Mouse (Mus musculus) limb, embryonic 15.5 days (tissue): Measurements from ENCODE around the gene Extl2. TPM values are rescaled to one million over a fixed set of nuclear protein-coding genes. Genes with fewer than 3 reads are reported as not detected.

Experiments
- ATAC-seq: fragments of 200-750 bp; cut with Nextera tagmentation; 2 replicates; pipeline ENCODE4 v1.8.0; 2017; ENCODE audit warnings: low read depth, moderate TSS enrichment; ENCODE audit not compliant: insufficient number of reproducible peaks, low FRiP score, low TSS enrichment
- H3K27ac ChIP-seq: fragments of 300-500 bp; sonication (generic); 2 replicates; pipeline ENCODE4 v1.5.1; 2015; ENCODE audit warnings: moderate library complexity, mild to moderate bottlenecking, inconsistent platforms
- H3K27me3 ChIP-seq: fragments of 300-500 bp; sonication (generic); 2 replicates; pipeline ENCODE4 v1.6.1; 2015; ENCODE audit warnings: inconsistent platforms
- H3K36me3 ChIP-seq: fragments of 300-500 bp; sonication (generic); 2 replicates; pipeline ENCODE4 v1.6.1; 2015; ENCODE audit warnings: inconsistent platforms
- H3K4me1 ChIP-seq: fragments of 300-500 bp; sonication (generic); 2 replicates; pipeline ENCODE4 v1.6.1; 2015; ENCODE audit warnings: inconsistent platforms
- H3K4me2 ChIP-seq: fragments of 300-500 bp; sonication (generic); 2 replicates; pipeline ENCODE4 v1.6.1; 2015; ENCODE audit warnings: mild to moderate bottlenecking, inconsistent platforms
- H3K4me3 ChIP-seq: fragments of 300-500 bp; sonication (generic); 2 replicates; pipeline ENCODE4 v1.5.1; 2015; ENCODE audit warnings: mild to moderate bottlenecking, inconsistent platforms
- H3K9ac ChIP-seq: fragments of 300-500 bp; sonication (generic); 2 replicates; pipeline ENCODE4 v1.6.1; 2015; ENCODE audit warnings: inconsistent platforms
- H3K9me3 ChIP-seq: fragments of 300-500 bp; sonication (generic); 2 replicates; pipeline ENCODE4 v1.6.1; 2016; ENCODE audit warnings: inconsistent platforms
- WGBS: fragments of 180-500 bp; shearing (Covaris S2); methylation state at CpG from one replicate; pipeline ENCODE4 v1.1.7; 2015; 5-methylcytosine and 5-hydroxymethylcytosine counted together
- microRNA-seq: library from miRNA; unstranded; fragments of <30 nt; microRNA quantifications from one replicate; pipeline ENCODE4, GENCODE M21; 2016
- polyA plus RNA-seq: library from polyadenylated mRNA; unstranded; fragments of >200 nt; fragmentation: Nextera tagmentation; extraction: Ambion mirVana; gene quantifications from 2 replicates; pipeline ENCODE4 v1.2.1, GENCODE M21; 2015

Extl2 gene
- polyA plus RNA-seq, 1 experiment from 2014 or later: 17.8 TPM

- Histone ChIP-seq H3K9me3 (no peaks in the 10 kb centered on the region), H3K9ac (no peak overlapping the region), H3K4me3 (no peak overlapping the region), H3K4me2 (no peak overlapping the region), H3K27ac (no peak overlapping the region), H3K4me1 (no peaks in the 10 kb centered on the region), H3K36me3 (no peaks in the 10 kb centered on the region), H3K27me3 (no peaks in the 10 kb centered on the region)
- 45% methylated on average over 5 of the region's 5 CpGs for WGBS
- ATAC-seq: no peak
Observed at GRCm38 (mm10) chr3:116047034-116047433, 39.8 kb downstream of the Extl2 start.

- H3K9me3 ChIP-seq: no peaks in the 10 kb centered on the region
- no peaks in the 10 kb centered on the region for H3K36me3 ChIP-seq
- no peak for ATAC-seq
- no peak overlapping the region for H3K27ac ChIP-seq
- WGBS: 72% methylated on average over 6 of the region's 6 CpGs
- no peaks in the 10 kb centered on the region for H3K4me1 ChIP-seq
- H3K27me3 ChIP-seq: no peaks in the 10 kb centered on the region
- H3K4me3 ChIP-seq: no peak overlapping the region
- H3K9ac ChIP-seq: no peak overlapping the region
- H3K4me2 ChIP-seq: no peak overlapping the region
Observed at GRCm38 (mm10) chr3:116057078-116057477, 49.8 kb downstream of the Extl2 start.

DNA sequence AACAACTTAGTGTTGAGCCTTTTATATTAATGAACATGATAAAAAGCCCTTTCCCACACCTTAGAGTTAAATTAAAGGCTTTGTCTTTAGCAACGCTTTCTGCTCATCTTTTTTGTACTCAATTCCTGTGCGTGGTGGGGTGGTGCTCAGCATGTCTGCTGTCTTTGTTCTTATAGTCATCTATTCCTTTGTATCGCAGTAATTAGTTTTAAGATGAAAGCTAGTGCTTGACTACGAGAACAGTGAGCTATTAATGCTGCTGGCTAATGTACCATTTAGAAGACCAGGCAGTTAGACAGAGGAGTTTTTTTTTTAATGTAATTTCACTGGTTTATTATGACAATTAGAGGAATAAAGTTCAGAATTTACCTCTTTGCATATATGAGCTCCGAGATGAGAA lies 53.1 kb downstream of the Extl2 start:
- no peak overlapping the region for H3K4me3 ChIP-seq
- no peak for ATAC-seq
- H3K4me1 ChIP-seq: no peaks in the 10 kb centered on the region
- H3K9ac ChIP-seq: no peak overlapping the region
- H3K9me3 ChIP-seq: no peaks in the 10 kb centered on the region
- 78% methylated on average over 5 of the region's 5 CpGs for WGBS
- H3K27ac ChIP-seq: no peak overlapping the region
- no peak overlapping the region for H3K4me2 ChIP-seq
- no peaks in the 10 kb centered on the region for H3K27me3 ChIP-seq
- no peaks in the 10 kb centered on the region for H3K36me3 ChIP-seq

DNA sequence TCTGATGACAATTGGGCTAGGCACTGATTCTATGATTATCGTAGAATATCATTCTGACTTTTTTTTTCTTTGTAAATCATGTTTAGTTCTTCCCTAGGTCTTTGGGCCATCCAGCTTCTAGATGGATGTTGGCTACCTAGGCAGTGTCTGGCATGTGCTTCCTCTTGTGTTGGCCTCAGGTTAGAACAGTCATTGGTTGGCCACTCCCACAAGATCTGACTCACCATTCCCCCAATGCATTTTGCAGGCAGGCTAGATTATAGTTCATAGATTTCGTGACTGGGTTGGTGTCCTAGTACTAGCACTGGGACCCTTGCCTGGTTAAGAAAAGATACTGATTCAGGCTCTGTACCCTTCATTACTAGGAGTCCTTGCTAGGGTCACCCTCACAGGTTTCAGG lies 54.9 kb downstream of the Extl2 start:
- WGBS: 87% methylated on average over 2 of the region's 2 CpGs

GRCm38 (mm10) chr3:116072584-116072983 lies 65.3 kb downstream of the Extl2 start:
- H3K9me3 ChIP-seq: no peaks in the 10 kb centered on the region
- no peak overlapping the region for H3K27ac ChIP-seq
- H3K9ac ChIP-seq: no peak overlapping the region
- no peaks in the 10 kb centered on the region for H3K27me3 ChIP-seq
- H3K36me3 ChIP-seq: no peaks in the 10 kb centered on the region
- H3K4me1 ChIP-seq: no peaks in the 10 kb centered on the region
- no peak overlapping the region for H3K4me2 ChIP-seq
- 82% methylated on average over 2 of the region's 2 CpGs for WGBS
- H3K4me3 ChIP-seq: no peak overlapping the region
- ATAC-seq: no peak

More for the DNA sequence above, 54.9 kb downstream of the Extl2 start:
- ATAC-seq: no peak
- Histone ChIP-seq H3K9me3 (no peaks in the 10 kb centered on the region), H3K36me3 (no peaks in the 10 kb centered on the region), H3K27me3 (no peaks in the 10 kb centered on the region), H3K27ac (no peak overlapping the region), H3K4me1 (no peaks in the 10 kb centered on the region), H3K4me3 (no peak overlapping the region), H3K9ac (no peak overlapping the region), H3K4me2 (no peak overlapping the region)

DNA sequence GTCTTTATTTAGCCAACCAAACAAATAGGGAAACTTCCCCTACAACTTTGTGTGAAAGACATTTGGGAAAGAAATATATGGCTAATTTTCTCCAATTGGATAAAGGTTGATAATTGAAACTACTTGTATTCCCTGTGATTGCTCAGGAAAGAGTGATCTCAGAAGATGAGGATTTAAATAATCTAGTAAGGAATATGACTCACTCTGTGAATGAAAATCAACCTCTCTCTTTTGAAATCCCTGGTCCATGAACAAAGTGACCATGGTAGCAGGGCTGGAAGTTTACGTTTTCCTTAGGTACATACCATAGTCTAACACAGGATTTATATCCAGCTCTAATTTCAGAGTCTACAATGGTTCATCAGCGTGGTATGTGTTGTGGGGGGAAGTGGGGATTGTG lies 69.5 kb downstream of the Extl2 start:
- Histone ChIP-seq H3K27ac (no peak overlapping the region), H3K4me2 (no peak overlapping the region), H3K36me3 (no peaks in the 10 kb centered on the region), H3K27me3 (no peaks in the 10 kb centered on the region), H3K9me3 (no peaks in the 10 kb centered on the region), H3K4me1 (no peaks in the 10 kb centered on the region), H3K4me3 (no peak overlapping the region), H3K9ac (no peak overlapping the region)
- 77% methylated on average over 2 of the region's 2 CpGs for WGBS
- no peak for ATAC-seq

- Histone ChIP-seq H3K9ac (no peak overlapping the region), H3K36me3 (no peaks in the 10 kb centered on the region), H3K4me3 (no peak overlapping the region), H3K4me1 (no peaks in the 10 kb centered on the region), H3K27ac (no peak overlapping the region), H3K27me3 (no peaks in the 10 kb centered on the region), H3K9me3 (no peaks in the 10 kb centered on the region), H3K4me2 (no peak overlapping the region)
- 73% methylated on average over 4 of the region's 4 CpGs for WGBS
- ATAC-seq: no peak
Observed at GRCm38 (mm10) chr3:116078490-116078889, 71.2 kb downstream of the Extl2 start.

Small RNA genes within 50 kb of the gene (microRNA-seq; reads per million reads assigned to microRNA genes)
- not detected for gene Mir669n

Other genes with a start within 250 kb of the Extl2 start
- 26.3 and 26.5 TPM in 2 replicates for gene Dph5, start 119.6 kb upstream of the Extl2 start, polyA plus RNA-seq
- gene Slc30a7, start 56 bp upstream of the Extl2 start, polyA plus RNA-seq: 35.6 and 38.8 TPM in 2 replicates
- gene Vcam1, start 122.2 kb downstream of the Extl2 start, polyA plus RNA-seq: 150 and 174 TPM in 2 replicates
- gene Gpr88, start 246.0 kb downstream of the Extl2 start, polyA plus RNA-seq: 2.7 and 5.5 TPM in 2 replicates